Mouse (Mus musculus): Measurements from ENCODE around the gene Efnb2.

GRCm38 (mm10) chr8:8602616-8603461 lies 58.2 kb downstream of the Efnb2 start:
- TF ChIP-seq HCFC1 (IDR thresholded peaks at IDR 0.05; ENCODE audit: borderline replicate concordance, insufficient read depth, low read length) (no peak), MAFK (IDR thresholded peaks at IDR 0.05; ENCODE audit: insufficient read depth, low read depth, low read length) (no peak), ZNF384 (IDR thresholded peaks at IDR 0.05; ENCODE audit: low read depth, low read length) (no peak), CHD2 (IDR thresholded peaks at IDR 0.05; ENCODE audit: low read depth, low read length) (no peak), ZC3H11A (IDR thresholded peaks at IDR 0.05; ENCODE audit: borderline replicate concordance, low read depth, low read length) (no peak)
